Mouse (Mus musculus) liver (tissue): ENCODE data around the gene Tbc1d5.

Experiments
- DNase-seq: peaks from one replicate; pipeline ENCODE4 v3.0.0-alpha.2; 2020; ENCODE audit warnings: mixed read lengths

The Tbc1d5 gene

GRCm38 (mm10) chr17:51179195-51179953, at the start of gene Tbc1d5:
Tbc1d5 (minus strand) TSS chr17:51179352.
- DNase-seq: peak; percentile 91

- no peak for DNase-seq
Observed at GRCm38 (mm10) chr17:51226056-51226455, 46.9 kb upstream of the Tbc1d5 start.

- no peak for DNase-seq
Observed at GRCm38 (mm10) chr17:51223152-51223551, 44.0 kb upstream of the Tbc1d5 start.

- no peak for DNase-seq
Observed at GRCm38 (mm10) chr17:51221075-51221474, 41.9 kb upstream of the Tbc1d5 start.

GRCm38 (mm10) chr17:51219897-51220296, 40.7 kb upstream of the Tbc1d5 start:
- no peak for DNase-seq

GRCm38 (mm10) chr17:51216426-51216825, 37.3 kb upstream of the Tbc1d5 start:
- no peak for DNase-seq

GRCm38 (mm10) chr17:51209565-51209964, 30.4 kb upstream of the Tbc1d5 start:
- no peak for DNase-seq

- no peak for DNase-seq
Observed at GRCm38 (mm10) chr17:51204643-51205042, 25.5 kb upstream of the Tbc1d5 start.

GRCm38 (mm10) chr17:51195561-51195960, 16.4 kb upstream of the Tbc1d5 start:
- DNase-seq: no peak

- DNase-seq: no peak
Observed at GRCm38 (mm10) chr17:51194787-51195186, 15.6 kb upstream of the Tbc1d5 start.

GRCm38 (mm10) chr17:51191381-51191780, 12.2 kb upstream of the Tbc1d5 start:
- no peak for DNase-seq

GRCm38 (mm10) chr17:51182715-51183114, 3.6 kb upstream of the Tbc1d5 start:
- DNase-seq: no peak

GRCm38 (mm10) chr17:51178491-51179194, 509 bp downstream of the Tbc1d5 start:
- DNase-seq: peak; percentile 75

- DNase-seq: no peak
Observed at GRCm38 (mm10) chr17:51177923-51178322, 1.2 kb downstream of the Tbc1d5 start.

- DNase-seq: no peak
Observed at GRCm38 (mm10) chr17:51172332-51172731, 6.8 kb downstream of the Tbc1d5 start.

GRCm38 (mm10) chr17:51171504-51171903, 7.6 kb downstream of the Tbc1d5 start:
- no peak for DNase-seq

GRCm38 (mm10) chr17:51169911-51170310, 9.2 kb downstream of the Tbc1d5 start:
- DNase-seq: no peak

GRCm38 (mm10) chr17:51162366-51162765, 16.8 kb downstream of the Tbc1d5 start:
- DNase-seq: no peak

GRCm38 (mm10) chr17:51159261-51159660, 19.9 kb downstream of the Tbc1d5 start:
- DNase-seq: peak; percentile 8

GRCm38 (mm10) chr17:51150999-51151398, 28.2 kb downstream of the Tbc1d5 start:
- DNase-seq: no peak

GRCm38 (mm10) chr17:51144983-51145382, 34.2 kb downstream of the Tbc1d5 start:
- no peak for DNase-seq

GRCm38 (mm10) chr17:51142095-51142494, 37.1 kb downstream of the Tbc1d5 start:
- no peak for DNase-seq

- no peak for DNase-seq
Observed at GRCm38 (mm10) chr17:51111194-51111593, 68.0 kb downstream of the Tbc1d5 start.

GRCm38 (mm10) chr17:51104294-51104693, 74.9 kb downstream of the Tbc1d5 start:
- DNase-seq: no peak
